Mouse (Mus musculus): ENCODE results near the gene Col4a4. TPM values are rescaled to one million over a fixed set of nuclear protein-coding genes. Genes with fewer than 3 reads are reported as not detected.

Gene Col4a4
- total RNA-seq, 2 experiments from 2014 or later: 2.1 to 2.6 TPM

- no peak for DNase-seq
- intact Hi-C loops (cut with DNase I; ENCODE audit: low total_unique reads): loop anchor here (5.0 kb wide), 1 partner anchor 271 kb away; no protein-coding TSS in a partner anchor
Measured at GRCm38 (mm10) chr1:82443517-82443916, 143.1 kb downstream of the Col4a4 start.

GRCm38 (mm10) chr1:82440123-82440522 is 146.5 kb downstream of the Col4a4 start:
- intact Hi-C loops (cut with DNase I; ENCODE audit: low total_unique reads): loop anchor here (5.0 kb wide), 1 partner anchor 268 kb away; no protein-coding TSS in a partner anchor
- peak; percentile 29 for DNase-seq

- intact Hi-C loops (cut with DNase I; ENCODE audit: low total_unique reads): no loop called here
Measured at GRCm38 (mm10) chr1:82437273-82437672, 149.4 kb downstream of the Col4a4 start.

GRCm38 (mm10) chr1:82433649-82434005 is 153.0 kb downstream of the Col4a4 start:
- intact Hi-C loops (cut with DNase I; ENCODE audit: low total_unique reads): loop anchor here (5.0 kb wide), 2 partner anchors 141 to 1116 kb away; partner anchors contain the start of gene Irs1

More at GRCm38 (mm10) chr1:82437273-82437672, 149.4 kb downstream of the Col4a4 start:
- DNase-seq: no peak

GRCm38 (mm10) chr1:82432919-82433648 is 153.6 kb downstream of the Col4a4 start:
- DNase-seq: peak; percentile 68
- intact Hi-C loops (cut with DNase I; ENCODE audit: low total_unique reads): loop anchor here (5.0 kb wide), 2 partner anchors 141 to 1116 kb away; partner anchors contain the start of gene Irs1

More at GRCm38 (mm10) chr1:82433649-82434005, 153.0 kb downstream of the Col4a4 start:
- DNase-seq: no peak

- intact Hi-C loops (cut with DNase I; ENCODE audit: low total_unique reads): no loop called here
- DNase-seq: no peak
Measured at GRCm38 (mm10) chr1:82429061-82429460, 157.6 kb downstream of the Col4a4 start.

GRCm38 (mm10) chr1:82427729-82428128 is 158.9 kb downstream of the Col4a4 start:
- intact Hi-C loops (cut with DNase I; ENCODE audit: low total_unique reads): no loop called here

GRCm38 (mm10) chr1:82415641-82416040 is 171.0 kb downstream of the Col4a4 start:
- DNase-seq: no peak
- intact Hi-C loops (cut with DNase I; ENCODE audit: low total_unique reads): no loop called here

More at GRCm38 (mm10) chr1:82427729-82428128, 158.9 kb downstream of the Col4a4 start:
- DNase-seq: no peak

GRCm38 (mm10) chr1:82414434-82415045 is 172.1 kb downstream of the Col4a4 start:
- intact Hi-C loops (cut with DNase I; ENCODE audit: low total_unique reads): no loop called here
- DNase-seq: no peak

GRCm38 (mm10) chr1:82412085-82412484 is 174.6 kb downstream of the Col4a4 start:
- intact Hi-C loops (cut with DNase I; ENCODE audit: low total_unique reads): no loop called here
- DNase-seq: no peak

GRCm38 (mm10) chr1:82411521-82411920 is 175.1 kb downstream of the Col4a4 start:
- no peak for DNase-seq
- intact Hi-C loops (cut with DNase I; ENCODE audit: low total_unique reads): no loop called here

GRCm38 (mm10) chr1:82410548-82410947 is 176.1 kb downstream of the Col4a4 start:
- intact Hi-C loops (cut with DNase I; ENCODE audit: low total_unique reads): no loop called here
- no peak for DNase-seq

GRCm38 (mm10) chr1:82409271-82409670 is 177.4 kb downstream of the Col4a4 start:
- intact Hi-C loops (cut with DNase I; ENCODE audit: low total_unique reads): no loop called here
- no peak for DNase-seq

GRCm38 (mm10) chr1:82407786-82408185 is 178.9 kb downstream of the Col4a4 start:
- intact Hi-C loops (cut with DNase I; ENCODE audit: low total_unique reads): no loop called here
- no peak for DNase-seq

Other genes with a start within 250 kb of the Col4a4 start
- gene Col4a3, start 72 bp upstream of the Col4a4 start, total RNA-seq (2021): 1 to 10 TPM; 1.4 to 1.9 TPM
- gene Mff, start 138.0 kb upstream of the Col4a4 start, total RNA-seq (2021): 100 to 1,000 TPM; 116 to 131 TPM
- not detected for gene Tm4sf20, start 181.6 kb upstream of the Col4a4 start, total RNA-seq (2021)
- not detected for gene Gm47791, start 184.4 kb upstream of the Col4a4 start, total RNA-seq (2021)

Data from gastrocnemius, postnatal 14 days (tissue).